Mouse (Mus musculus) hindbrain, embryonic 10.5 days (tissue): ENCODE measurements around the gene Apobec3. TPM values are rescaled to one million over a fixed set of nuclear protein-coding genes. Genes with fewer than 3 reads are reported as not detected.
A peak's percentile ranks its signal among the peaks of the same experiment; 100 is the strongest.

Experiments used
- DNase-seq: peaks from one replicate; pipeline ENCODE4 v3.0.0-alpha.2; 2017; ENCODE audit warnings: low spot score
- H3K27ac ChIP-seq: fragments of 300-500 bp; sonication (generic); 2 replicates; pipeline ENCODE4 v1.5.1; 2016; ENCODE audit warnings: mild to moderate bottlenecking, moderate library complexity
- H3K27me3 ChIP-seq: fragments of 300-500 bp; sonication (generic); 2 replicates; pipeline ENCODE4 v1.6.1; 2016; ENCODE audit warnings: mild to moderate bottlenecking; ENCODE audit not compliant: poor library complexity, insufficient read depth, severe bottlenecking
- H3K36me3 ChIP-seq: fragments of 300-500 bp; sonication (generic); 2 replicates; pipeline ENCODE4 v1.6.1; 2016; ENCODE audit warnings: mild to moderate bottlenecking, moderate library complexity
- H3K4me1 ChIP-seq: fragments of 300-500 bp; sonication (generic); replicated peaks from 2 replicates; pipeline ENCODE4 v1.6.1; 2016; ENCODE audit warnings: mild to moderate bottlenecking
- H3K4me3 ChIP-seq: fragments of 300-500 bp; sonication (generic); 2 replicates; pipeline ENCODE4 v1.5.1; 2016; ENCODE audit warnings: mild to moderate bottlenecking, moderate library complexity
- H3K9me3 ChIP-seq: fragments of 300-500 bp; sonication (generic); 2 replicates; pipeline ENCODE4 v1.6.1; 2016; ENCODE audit warnings: mild to moderate bottlenecking, moderate library complexity
- WGBS: fragments of 180-500 bp; shearing (Covaris S2); methylation state at CpG from one replicate; pipeline ENCODE4 v1.1.7; 2016; 5-methylcytosine and 5-hydroxymethylcytosine counted together
- polyA plus RNA-seq: library from polyadenylated mRNA; unstranded; fragments of >200 nt; fragmentation: Nextera tagmentation; extraction: Ambion mirVana; gene quantifications from 2 replicates; pipeline ENCODE4 v1.2.1, GENCODE M21; 2016

Apobec3 gene
- polyA plus RNA-seq, 1 experiment from 2014 or later: 9.0 TPM

DNA sequence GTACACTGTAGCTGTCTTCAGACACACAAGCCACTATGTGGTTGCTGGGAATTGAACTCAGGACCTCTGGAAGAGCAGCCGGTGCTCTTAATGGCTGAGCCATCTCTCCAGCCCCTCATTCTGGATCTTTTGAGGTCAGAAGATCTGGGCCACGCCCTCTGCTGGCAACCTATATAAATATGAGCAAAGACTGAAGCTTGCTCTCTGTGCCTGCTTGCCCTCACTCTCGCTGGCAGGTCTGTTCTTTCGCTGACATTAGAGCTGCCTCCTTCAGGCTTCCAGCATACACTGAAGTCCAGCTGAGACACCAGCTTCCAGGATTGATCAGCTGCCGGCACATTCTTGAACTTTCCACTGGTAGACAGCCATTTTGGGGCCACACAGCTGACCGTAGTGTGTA is 56.2 kb downstream of the Apobec3 start:
- Histone ChIP-seq H3K4me1 (peaks cover 34% of the 10 kb centered on the region), H3K27me3 (peaks cover 24% of the 10 kb centered on the region), H3K36me3 (no peaks in the 10 kb centered on the region), H3K27ac (no peak overlapping the region), H3K4me3 (no peak overlapping the region), H3K9me3 (no peaks in the 10 kb centered on the region)
- DNase-seq: no peak
- WGBS: 71% methylated on average over 6 of the region's 6 CpGs

DNA sequence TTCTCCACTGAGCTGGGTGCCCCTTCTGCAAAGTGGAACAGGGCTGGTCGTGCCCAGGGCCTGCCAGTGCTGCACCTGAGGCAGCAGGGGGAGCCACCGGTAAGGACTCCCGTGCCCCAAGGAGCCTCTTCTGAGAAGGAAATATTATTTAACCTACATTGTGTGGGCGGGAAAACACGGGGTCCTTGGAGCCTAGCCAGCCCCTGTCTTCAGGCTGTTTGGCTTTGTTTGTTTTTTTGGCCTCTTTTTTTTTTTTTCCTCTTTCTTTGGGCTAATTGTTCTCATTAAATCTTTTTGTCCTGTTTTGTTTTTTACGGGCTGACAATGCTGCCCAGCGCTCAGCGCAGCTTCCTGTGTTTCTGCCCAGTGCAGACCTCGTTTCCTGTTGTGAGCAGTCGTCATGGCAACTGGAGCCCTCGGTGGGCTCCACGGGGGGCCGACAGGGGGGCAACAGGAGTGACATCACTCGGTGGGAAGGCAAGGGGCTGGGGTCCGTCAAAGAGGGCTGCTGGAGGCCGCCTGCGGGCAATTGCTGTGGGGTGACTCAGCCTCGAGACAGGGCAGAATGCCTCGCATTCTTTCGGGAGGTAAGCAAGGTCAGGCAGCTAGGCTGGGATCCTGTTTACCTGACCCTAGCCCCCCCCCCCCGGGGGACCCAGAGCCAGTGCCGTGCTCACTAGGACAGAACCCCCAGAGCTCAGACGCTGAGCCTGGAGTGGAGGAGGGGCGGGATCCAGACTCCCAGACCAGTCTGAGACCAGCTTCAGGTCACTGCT is 59.0 kb downstream of the Apobec3 start:
- H3K4me3 ChIP-seq: peak overlapping the region; percentile 46
- peaks cover 38% of the 10 kb centered on the region for H3K4me1 ChIP-seq
- no peaks in the 10 kb centered on the region for H3K9me3 ChIP-seq
- DNase-seq: peak; percentile 81
- peak overlapping the region; percentile 82 for H3K27ac ChIP-seq
- WGBS: 2% methylated on average over 24 of the region's 24 CpGs
- H3K36me3 ChIP-seq: no peaks in the 10 kb centered on the region
- H3K27me3 ChIP-seq: peaks cover 17% of the 10 kb centered on the region

DNA sequence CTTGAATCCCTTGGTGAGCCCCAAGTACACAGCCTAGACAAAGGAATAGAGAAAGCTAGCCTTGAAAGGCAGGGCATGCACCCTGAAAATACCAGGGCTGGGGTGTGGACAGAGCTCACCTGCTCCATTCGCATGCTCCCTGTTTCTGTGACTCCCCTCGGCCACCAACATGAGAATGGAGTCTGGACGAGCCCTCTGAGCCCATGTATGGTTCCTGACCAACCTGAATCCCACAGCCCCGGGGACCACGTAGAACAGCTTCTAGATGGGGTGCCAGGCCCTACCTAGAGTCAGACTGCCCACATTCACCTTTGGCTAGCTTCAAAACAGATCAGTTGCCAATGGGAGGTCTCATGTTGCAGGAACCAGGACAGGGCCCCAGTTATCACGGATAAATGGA is 59.8 kb downstream of the Apobec3 start:
- H3K27ac ChIP-seq: peak overlapping the region; percentile 82
- H3K4me3 ChIP-seq: no peak overlapping the region; the same call in 1 of the 2 replicates
- 73% methylated on average over 6 of the region's 6 CpGs for WGBS
- DNase-seq: no peak
- H3K4me1 ChIP-seq: peaks cover 38% of the 10 kb centered on the region
- peaks cover 21% of the 10 kb centered on the region for H3K27me3 ChIP-seq
- no peaks in the 10 kb centered on the region for H3K36me3 ChIP-seq
- no peaks in the 10 kb centered on the region for H3K9me3 ChIP-seq

DNA sequence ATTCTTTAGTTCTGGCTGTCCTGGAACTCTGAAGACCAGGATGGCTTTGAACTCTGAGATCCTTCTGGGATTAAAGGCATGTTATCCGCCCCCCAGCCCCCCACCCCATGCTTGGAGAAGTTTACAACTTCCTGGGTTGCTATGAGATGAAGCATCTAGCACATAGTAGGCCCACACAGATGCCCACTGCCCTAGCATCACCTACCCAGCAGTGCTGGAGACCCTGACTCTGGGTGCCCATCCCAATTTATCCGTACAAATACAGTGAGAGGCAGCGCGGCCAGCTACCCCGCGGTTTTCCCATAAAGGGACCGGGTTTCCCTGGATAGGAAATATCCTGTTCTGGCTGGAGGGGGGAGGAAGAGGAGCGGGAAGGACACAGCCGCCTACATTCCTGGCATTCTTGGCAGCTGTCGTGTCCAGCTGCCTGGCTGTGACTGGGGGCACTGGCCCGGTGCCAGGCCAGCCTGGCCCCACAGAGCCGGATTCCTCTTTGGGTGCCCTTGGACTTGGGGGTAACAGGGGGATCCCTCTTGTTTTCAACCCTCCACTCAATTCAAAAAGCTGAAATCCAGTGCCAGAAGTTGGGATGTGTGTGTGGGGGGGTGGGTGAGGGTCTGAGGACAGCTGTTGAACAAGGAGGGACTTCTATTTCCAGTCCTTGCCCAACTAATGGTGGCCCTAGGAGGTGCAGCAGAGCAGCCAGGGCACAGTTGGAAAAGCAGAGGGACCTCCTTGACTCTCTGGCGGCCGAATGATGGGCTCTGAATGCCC is 60.5 kb downstream of the Apobec3 start:
- Histone ChIP-seq H3K36me3 (no peaks in the 10 kb centered on the region), H3K27ac (peak overlapping the region; percentile 82), H3K9me3 (no peaks in the 10 kb centered on the region), H3K27me3 (peaks cover 21% of the 10 kb centered on the region), H3K4me3 (no peak overlapping the region), H3K4me1 (peaks cover 38% of the 10 kb centered on the region)
- DNase-seq: no peak
- 49% methylated on average over 14 of the region's 14 CpGs for WGBS

DNA sequence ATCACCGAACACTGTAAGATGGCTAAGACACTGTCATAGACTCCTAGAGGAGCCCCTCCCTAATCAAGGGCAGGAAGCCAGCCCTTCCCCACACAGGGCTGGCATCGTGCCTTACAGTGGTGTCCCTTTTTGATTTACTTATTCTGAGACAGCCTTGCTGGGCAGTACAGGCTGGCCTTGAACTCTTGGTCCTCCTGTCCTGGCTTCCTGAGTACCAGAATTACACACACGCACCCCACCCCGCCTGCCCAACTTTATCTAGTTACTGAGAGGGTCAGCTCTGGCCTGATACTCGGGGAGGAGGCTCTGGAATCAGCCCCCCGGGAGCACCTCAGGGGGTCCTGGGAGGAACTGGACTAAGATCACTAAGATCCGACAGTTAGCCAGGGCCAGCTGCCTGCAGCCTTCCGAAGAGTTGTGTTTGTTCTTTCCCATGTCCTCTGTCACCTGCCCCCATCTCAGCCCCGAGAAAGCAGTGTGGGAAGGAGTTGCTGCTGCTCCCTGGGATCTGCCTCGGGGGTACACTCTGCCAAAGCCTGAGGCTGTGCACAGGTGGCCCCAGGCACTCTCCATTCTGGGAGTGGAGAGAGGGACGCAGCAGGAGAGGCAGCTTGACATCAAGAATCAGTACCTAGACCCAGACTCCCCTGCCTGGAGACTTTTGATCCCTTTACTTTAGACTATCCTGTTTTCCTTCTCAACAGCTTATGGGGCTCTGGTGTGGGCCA is 61.2 kb downstream of the Apobec3 start:
- Histone ChIP-seq H3K4me3 (no peak overlapping the region), H3K36me3 (no peaks in the 10 kb centered on the region), H3K4me1 (peaks cover 38% of the 10 kb centered on the region), H3K27ac (peak overlapping the region; percentile 82; the same call in 1 of the 2 replicates), H3K9me3 (no peaks in the 10 kb centered on the region), H3K27me3 (peaks cover 21% of the 10 kb centered on the region)
- no peak for DNase-seq
- WGBS: 49% methylated on average over 11 of the region's 11 CpGs

DNA sequence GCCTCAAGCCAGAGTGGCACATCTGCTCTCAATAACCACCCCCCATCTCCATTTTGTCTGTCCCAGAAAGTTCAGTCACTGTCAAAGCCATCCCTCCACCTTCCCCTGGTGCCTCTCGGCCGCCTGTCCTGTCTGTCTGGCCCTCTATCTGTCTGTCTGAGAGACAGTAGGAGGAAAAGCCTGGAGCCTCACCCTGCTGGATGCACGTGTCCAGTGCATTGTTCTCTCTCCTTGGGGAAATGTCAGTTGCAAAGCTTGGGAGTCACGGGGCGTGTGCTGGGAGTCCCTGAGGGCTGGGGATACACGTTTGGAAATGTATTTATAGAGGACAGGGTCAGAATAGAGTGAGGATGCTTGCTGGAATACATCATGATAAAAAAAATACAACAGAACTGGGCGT is 62.0 kb downstream of the Apobec3 start:
- Histone ChIP-seq H3K36me3 (no peaks in the 10 kb centered on the region), H3K4me3 (no peak overlapping the region), H3K27me3 (peaks cover 21% of the 10 kb centered on the region), H3K4me1 (peaks cover 41% of the 10 kb centered on the region), H3K9me3 (no peaks in the 10 kb centered on the region), H3K27ac (no peak overlapping the region)
- WGBS: 61% methylated on average over 7 of the region's 7 CpGs
- no peak for DNase-seq

DNA sequence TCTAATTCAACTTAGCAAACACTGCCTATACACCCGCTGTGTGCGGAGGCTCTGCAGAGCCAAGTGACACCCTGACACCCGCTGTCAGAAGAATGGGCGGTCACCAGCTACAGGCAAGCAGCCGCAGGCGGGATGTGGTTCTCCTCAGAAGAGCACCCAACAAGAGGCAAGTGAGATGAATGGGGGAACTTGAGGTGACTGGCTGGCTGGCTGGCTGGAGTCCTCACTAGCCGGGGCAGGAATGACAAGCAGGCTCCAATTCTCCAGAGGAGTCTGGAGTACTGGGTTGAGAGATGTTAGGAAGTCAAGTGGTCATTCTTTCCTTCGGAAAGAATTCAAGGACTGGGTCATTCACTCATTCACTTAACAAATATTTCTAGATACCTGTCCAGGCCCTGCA is 65.1 kb downstream of the Apobec3 start:
- WGBS: 87% methylated on average over 8 of the region's 8 CpGs
- no peak for DNase-seq
- Histone ChIP-seq H3K27ac (no peak overlapping the region), H3K27me3 (peaks cover 13% of the 10 kb centered on the region; the same call in 1 of the 2 replicates), H3K4me1 (peaks cover 39% of the 10 kb centered on the region), H3K4me3 (no peak overlapping the region), H3K9me3 (no peaks in the 10 kb centered on the region), H3K36me3 (no peaks in the 10 kb centered on the region)

DNA sequence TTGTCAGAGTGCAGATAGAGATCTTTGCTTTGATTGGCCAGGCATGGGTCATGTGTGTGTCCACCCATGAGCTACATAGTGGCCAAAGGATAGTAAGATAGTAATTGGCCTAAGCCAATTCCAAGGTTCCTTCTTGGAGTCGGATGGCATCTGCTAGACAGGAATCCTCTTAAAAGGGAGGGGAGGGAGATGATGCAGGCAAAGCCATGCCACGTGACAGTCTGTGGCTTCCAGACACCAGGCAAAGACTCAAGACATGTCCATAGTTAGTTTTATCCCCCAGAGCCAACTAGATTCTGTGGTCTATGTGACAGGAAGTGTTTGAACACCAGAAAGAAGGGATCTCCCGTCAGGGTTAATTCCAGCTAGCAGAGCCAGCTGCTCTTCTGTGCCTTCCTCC is 67.0 kb downstream of the Apobec3 start:
- Histone ChIP-seq H3K4me1 (peaks cover 36% of the 10 kb centered on the region), H3K27ac (0 out of 2 replicates have a peak overlapping the region, but pooled peaks have one; percentile 16), H3K4me3 (no peak overlapping the region), H3K36me3 (no peaks in the 10 kb centered on the region), H3K27me3 (0 out of 2 replicates have a peak, but pooled peaks cover 3% of the 10 kb centered on the region), H3K9me3 (no peaks in the 10 kb centered on the region)
- DNase-seq: no peak
- 67% methylated on average over 3 of the region's 3 CpGs for WGBS

DNA sequence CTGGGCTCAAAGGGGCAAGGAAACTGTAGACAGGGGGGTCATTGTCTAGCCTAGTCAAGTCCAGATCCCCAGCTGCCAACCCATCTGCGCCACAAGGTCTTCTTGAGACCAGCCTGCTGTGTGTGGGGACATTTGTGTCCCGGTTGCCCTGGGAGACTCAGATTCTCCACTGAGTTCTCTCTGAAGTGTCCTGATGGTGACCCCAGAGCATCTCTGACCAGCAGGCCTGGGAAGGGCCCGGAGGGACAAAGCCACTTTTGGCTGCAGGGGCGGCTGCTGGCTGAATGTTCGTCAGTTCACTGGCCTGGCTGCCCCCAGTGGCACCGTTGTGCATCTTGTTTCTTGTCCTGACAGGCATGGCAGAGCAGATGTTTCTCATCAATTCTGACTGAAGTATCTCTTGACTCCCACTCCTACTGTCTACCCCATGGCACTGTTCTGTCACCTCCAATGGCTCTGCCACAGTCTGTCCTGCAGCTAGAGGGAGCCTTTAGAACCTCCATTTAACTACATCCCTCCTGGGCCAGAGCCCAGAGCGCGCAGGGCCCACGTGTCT is 70.0 kb downstream of the Apobec3 start:
- peak; percentile 63 for DNase-seq

DNA sequence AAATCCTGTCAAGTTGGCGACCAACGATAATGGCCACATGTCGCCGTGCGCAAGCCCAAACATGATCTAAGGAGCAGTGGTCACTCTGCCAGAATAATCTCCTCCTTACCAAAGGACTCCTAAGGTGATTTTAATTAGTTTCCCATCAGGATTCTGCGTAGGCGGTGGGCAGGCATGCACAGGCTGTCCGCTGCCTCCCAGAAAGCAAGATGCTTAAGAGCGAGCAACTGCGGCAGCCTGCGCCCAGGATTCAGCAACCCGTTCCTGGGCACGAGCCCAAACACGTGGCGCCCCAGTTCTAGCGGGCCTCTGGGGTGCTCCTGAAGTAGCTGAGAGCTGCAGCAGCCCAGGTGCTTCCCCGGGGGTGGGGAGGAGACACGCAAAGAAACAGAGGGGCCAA is 71.2 kb downstream of the Apobec3 start:
- Histone ChIP-seq H3K27ac (peak overlapping the region; percentile 67; the same call in 1 of the 2 replicates), H3K36me3 (no peaks in the 10 kb centered on the region), H3K4me1 (peaks cover 35% of the 10 kb centered on the region), H3K4me3 (no peak overlapping the region), H3K9me3 (no peaks in the 10 kb centered on the region), H3K27me3 (no peaks in the 10 kb centered on the region)
- WGBS: 87% methylated on average over 18 of the region's 18 CpGs
- DNase-seq: no peak

More for the DNA sequence above, 70.0 kb downstream of the Apobec3 start:
- WGBS: 56% methylated on average over 9 of the region's 9 CpGs
- Histone ChIP-seq H3K9me3 (no peaks in the 10 kb centered on the region), H3K27ac (peak overlapping the region; percentile 67), H3K36me3 (no peaks in the 10 kb centered on the region), H3K4me1 (peaks cover 35% of the 10 kb centered on the region), H3K4me3 (no peak overlapping the region), H3K27me3 (no peaks in the 10 kb centered on the region)

DNA sequence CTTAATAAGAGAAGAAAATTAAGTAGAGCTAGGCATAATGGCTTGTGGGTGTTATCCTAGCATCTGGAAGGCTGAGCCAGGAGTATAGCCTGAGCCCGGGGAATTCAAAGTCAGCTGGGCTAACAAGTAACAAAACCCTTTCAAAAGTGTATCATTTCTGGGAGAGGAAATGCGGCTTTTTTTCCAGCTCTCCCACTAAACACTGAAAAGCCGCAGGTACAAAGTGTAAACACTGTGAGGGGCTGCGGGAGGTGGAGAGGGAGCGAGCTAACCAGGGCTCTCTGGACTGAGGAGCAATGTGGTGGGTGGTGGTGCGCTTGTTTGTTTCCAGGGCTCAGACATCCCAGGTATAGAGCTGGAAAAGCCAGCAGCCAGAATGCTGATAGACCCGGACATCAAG is 72.9 kb downstream of the Apobec3 start:
- Histone ChIP-seq H3K36me3 (no peaks in the 10 kb centered on the region), H3K4me3 (no peak overlapping the region), H3K27ac (no peak overlapping the region), H3K27me3 (no peaks in the 10 kb centered on the region), H3K4me1 (peaks cover 29% of the 10 kb centered on the region), H3K9me3 (no peaks in the 10 kb centered on the region)
- WGBS: 94% methylated on average over 7 of the region's 7 CpGs
- DNase-seq: no peak
